Mouse (Mus musculus): ENCODE measurements around the gene Lamp2.
"Not testable (repeated sequence)": the region's sequence is repeated elsewhere in the genome, so short reads cannot be mapped to it uniquely, and the experiment has no call there.

Lamp2 gene

GRCm38 (mm10) chrX:38455890-38456634, at the start of gene Lamp2:
Gene Lamp2, minus strand, starts transcription at chrX:38456454.
- peak; percentile 84 for DNase-seq

- DNase-seq, result no peak
These were observed 48.6 kb upstream of the Lamp2 start for GRCm38 (mm10) chrX:38504846-38505245.

GRCm38 (mm10) chrX:38502182-38502581, 45.9 kb upstream of the Lamp2 start:
- not testable (repeated sequence) for DNase-seq

- DNase-seq, result not testable (repeated sequence)
These were observed 29.2 kb upstream of the Lamp2 start for GRCm38 (mm10) chrX:38485464-38485863.

GRCm38 (mm10) chrX:38478583-38478982, 22.3 kb upstream of the Lamp2 start:
- DNase-seq, result no peak

- DNase-seq, result peak; percentile 77
These were observed 17.5 kb upstream of the Lamp2 start for GRCm38 (mm10) chrX:38473537-38474299.

GRCm38 (mm10) chrX:38473164-38473536, 16.9 kb upstream of the Lamp2 start:
- DNase-seq, result no peak

- DNase-seq, result no peak
These were observed 10.0 kb upstream of the Lamp2 start for GRCm38 (mm10) chrX:38466236-38466635.

GRCm38 (mm10) chrX:38463160-38463559, 6.9 kb upstream of the Lamp2 start:
- no peak for DNase-seq

- DNase-seq, result no peak
These were observed 5.8 kb upstream of the Lamp2 start for GRCm38 (mm10) chrX:38462101-38462500.

GRCm38 (mm10) chrX:38460887-38461286, 4.6 kb upstream of the Lamp2 start:
- DNase-seq, result no peak

- DNase-seq, result no peak
These were observed 2.8 kb upstream of the Lamp2 start for GRCm38 (mm10) chrX:38459076-38459475.

GRCm38 (mm10) chrX:38456635-38457006, 367 bp upstream of the Lamp2 start:
- DNase-seq, result no peak

- no peak for DNase-seq
These were observed 780 bp downstream of the Lamp2 start for GRCm38 (mm10) chrX:38455474-38455873.

GRCm38 (mm10) chrX:38454900-38455299, 1.4 kb downstream of the Lamp2 start:
- no peak for DNase-seq

GRCm38 (mm10) chrX:38453924-38454323, 2.3 kb downstream of the Lamp2 start:
- no peak for DNase-seq

- no peak for DNase-seq
These were observed 5.8 kb downstream of the Lamp2 start for GRCm38 (mm10) chrX:38450476-38450875.

GRCm38 (mm10) chrX:38445705-38446104, 10.5 kb downstream of the Lamp2 start:
- DNase-seq, result no peak

- DNase-seq, result no peak
These were observed 13.8 kb downstream of the Lamp2 start for GRCm38 (mm10) chrX:38442425-38442824.

GRCm38 (mm10) chrX:38439629-38440028, 16.6 kb downstream of the Lamp2 start:
- DNase-seq, result no peak

GRCm38 (mm10) chrX:38438147-38438791, 18.0 kb downstream of the Lamp2 start:
- peak; percentile 87 for DNase-seq

GRCm38 (mm10) chrX:38429455-38429854, 26.8 kb downstream of the Lamp2 start:
- no peak for DNase-seq

GRCm38 (mm10) chrX:38428818-38429440, 27.3 kb downstream of the Lamp2 start:
- DNase-seq, result no peak

Measured in cerebellum, adult 9-11 months (tissue).